Mouse (Mus musculus) megakaryocyte, embryonic 14.5 days (primary cell): ENCODE results near the gene Cass4. TPM values are rescaled to one million over a fixed set of nuclear protein-coding genes. Genes with fewer than 3 reads are reported as not detected.

Experiments used
- H3K27me3 ChIP-seq: replicated peaks from 2 replicates; pipeline ENCODE3; 2012; ENCODE audit warnings: inconsistent platforms
- H3K36me3 ChIP-seq: replicated peaks from 2 replicates; pipeline ENCODE3; 2012; ENCODE audit warnings: low read length, inconsistent platforms, mixed read lengths
- H3K4me1 ChIP-seq: 2 replicates; pipeline ENCODE4 v1.6.1; 2012; ENCODE audit warnings: inconsistent platforms
- H3K4me3 ChIP-seq: replicated peaks from 2 replicates; pipeline ENCODE3; 2012; ENCODE audit warnings: moderate library complexity, mild to moderate bottlenecking, inconsistent platforms
- H3K9me3 ChIP-seq: 2 replicates; pipeline ENCODE4 v1.6.1; 2012; ENCODE audit warnings: inconsistent platforms
- FLI1 ChIP-seq: IDR thresholded peaks from 2 replicates; pipeline ENCODE4 v1.6.1; 2012; ENCODE audit warnings: low read length, inconsistent platforms, mixed read lengths
- GATA1 ChIP-seq: IDR thresholded peaks from 3 replicates; pipeline ENCODE4 v1.6.1; 2012; ENCODE audit warnings: mixed read lengths, low read length, inconsistent platforms, borderline replicate concordance
- polyA plus RNA-seq: library from polyadenylated mRNA; stranded (reverse); fragments of >175 nt; gene quantifications from 2 replicates; pipeline ENCODE4 v1.2.3, GENCODE M21; 2012; ENCODE audit warnings: low replicate concordance; ENCODE audit not compliant: insufficient read depth

Cass4 gene
- polyA plus RNA-seq, 1 experiment, result 5.9 TPM

DNA sequence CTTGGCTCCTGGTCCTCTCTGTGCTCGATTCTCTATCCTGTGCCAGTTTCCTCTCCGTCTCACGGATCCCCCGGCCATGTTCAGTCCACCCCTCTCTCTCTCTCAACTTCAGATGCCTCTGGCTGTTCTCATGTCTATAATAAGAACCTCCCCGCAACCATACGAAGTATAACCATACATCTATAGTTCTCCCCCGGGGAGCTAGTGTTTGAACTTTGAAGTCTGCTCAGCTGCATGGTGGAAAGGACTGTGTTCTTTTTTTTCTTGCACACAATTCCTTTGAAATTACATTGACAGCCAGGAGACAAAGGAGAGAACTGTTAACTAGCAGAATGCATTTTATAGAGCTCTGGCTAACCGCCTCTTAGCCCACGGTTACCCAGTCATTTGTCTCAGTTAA lies 38.8 kb upstream of the Cass4 start:
- Histone ChIP-seq H3K9me3 (no peaks in the 10 kb centered on the region), H3K4me1 (peaks cover 7% of the 10 kb centered on the region), H3K4me3 (no peak overlapping the region), H3K36me3 (peaks cover 88% of the 10 kb centered on the region), H3K27me3 (no peaks in the 10 kb centered on the region)
- no peak for TF ChIP-seq FLI1
- no peak for TF ChIP-seq GATA1

- no peak overlapping the region for H3K4me3 ChIP-seq
- no peaks in the 10 kb centered on the region for H3K27me3 ChIP-seq
- TF ChIP-seq FLI1 (no peak), GATA1 (no peak)
- H3K4me1 ChIP-seq, result no peaks in the 10 kb centered on the region
- peaks cover 92% of the 10 kb centered on the region for H3K36me3 ChIP-seq
- no peaks in the 10 kb centered on the region for H3K9me3 ChIP-seq
Observed at GRCm38 (mm10) chr2:172355833-172356232, 37.8 kb upstream of the Cass4 start.

GRCm38 (mm10) chr2:172363176-172363575 lies 30.4 kb upstream of the Cass4 start:
- peaks cover 98% of the 10 kb centered on the region for H3K36me3 ChIP-seq
- H3K4me1 ChIP-seq, result peaks cover 43% of the 10 kb centered on the region
- H3K27me3 ChIP-seq, result no peaks in the 10 kb centered on the region
- no peaks in the 10 kb centered on the region for H3K9me3 ChIP-seq
- no peak overlapping the region for H3K4me3 ChIP-seq
- TF ChIP-seq GATA1 (no peak), FLI1 (no peak)

- no peaks in the 10 kb centered on the region for H3K27me3 ChIP-seq
- TF ChIP-seq FLI1 (no peak), GATA1 (no peak)
- peaks cover 64% of the 10 kb centered on the region for H3K36me3 ChIP-seq
- no peaks in the 10 kb centered on the region for H3K9me3 ChIP-seq
- peak within 1 kb of the TSS; percentile 100 for H3K4me3 ChIP-seq
- H3K4me1 ChIP-seq, result peaks cover 60% of the 10 kb centered on the region
Observed at GRCm38 (mm10) chr2:172370411-172371223, 23.0 kb upstream of the Cass4 start, which contains the start of the genes Aurka and Cstf1. Gene Aurka, minus strand, starts transcription at chr2:172370535. Gene Cstf1, plus strand, starts transcription at chr2:172370681.

- TF ChIP-seq GATA1 (no peak), FLI1 (no peak)
- H3K9me3 ChIP-seq, result no peaks in the 10 kb centered on the region
- H3K4me1 ChIP-seq, result peaks cover 66% of the 10 kb centered on the region
- peak overlapping the region; percentile 100 for H3K4me3 ChIP-seq
- peaks cover 64% of the 10 kb centered on the region for H3K36me3 ChIP-seq
- H3K27me3 ChIP-seq, result no peaks in the 10 kb centered on the region
Observed at GRCm38 (mm10) chr2:172371258-172371657, 22.3 kb upstream of the Cass4 start.

DNA sequence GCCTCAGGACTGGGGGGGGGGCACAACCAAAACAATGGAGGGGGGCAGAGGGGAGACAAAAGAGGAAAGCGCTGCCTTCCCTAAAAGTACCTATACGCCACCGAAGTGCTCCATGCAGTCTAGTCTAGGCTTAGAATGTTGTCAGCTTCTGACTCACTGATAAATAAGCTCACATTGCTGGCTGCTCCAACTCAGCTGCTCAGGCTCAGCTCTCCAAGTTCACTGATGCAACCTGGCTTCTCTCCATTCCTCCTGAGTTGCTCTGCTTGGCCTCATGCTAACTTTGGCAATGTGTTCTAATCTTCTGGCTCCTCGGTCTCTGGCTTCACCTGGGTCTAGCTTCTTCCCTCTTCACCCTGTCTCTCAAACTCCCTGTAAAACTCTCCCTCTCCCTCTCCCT lies 17.0 kb upstream of the Cass4 start:
- peaks cover 92% of the 10 kb centered on the region for H3K36me3 ChIP-seq
- no peaks in the 10 kb centered on the region for H3K9me3 ChIP-seq
- no peaks in the 10 kb centered on the region for H3K27me3 ChIP-seq
- no peak overlapping the region for H3K4me3 ChIP-seq
- peaks cover 72% of the 10 kb centered on the region for H3K4me1 ChIP-seq
- TF ChIP-seq GATA1, result no peak
- TF ChIP-seq FLI1, result no peak

DNA sequence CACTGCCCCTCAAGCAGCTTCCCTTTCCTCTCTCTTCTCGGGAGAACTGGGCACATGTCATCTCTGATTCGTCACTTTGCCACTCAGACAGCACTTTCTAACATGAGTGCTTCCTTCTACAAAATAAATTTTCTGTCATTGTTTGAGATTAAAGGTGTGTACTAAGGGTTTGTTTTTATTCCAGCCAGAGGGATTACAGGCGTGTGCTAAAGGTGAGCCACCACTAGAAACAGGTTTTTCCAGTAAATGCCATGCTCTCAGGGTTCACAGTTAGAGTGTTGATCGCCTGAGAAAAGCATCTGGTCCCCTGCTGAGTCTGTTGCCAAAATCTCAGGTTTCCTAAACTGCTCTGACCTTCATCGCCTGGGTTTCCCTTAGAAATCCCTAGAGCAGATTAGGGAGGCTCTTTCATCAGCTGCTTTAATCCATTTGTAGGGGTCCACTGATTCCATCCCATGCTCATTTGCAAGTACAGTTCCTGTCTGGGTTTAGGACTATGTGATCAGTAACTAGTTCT lies 16.5 kb upstream of the Cass4 start:
- H3K9me3 ChIP-seq, result no peaks in the 10 kb centered on the region
- TF ChIP-seq GATA1, result no peak
- no peak for TF ChIP-seq FLI1

GRCm38 (mm10) chr2:172378332-172378731 lies 15.3 kb upstream of the Cass4 start:
- H3K4me3 ChIP-seq, result no peak overlapping the region
- TF ChIP-seq FLI1, result no peak
- TF ChIP-seq GATA1, result no peak
- H3K4me1 ChIP-seq, result peaks cover 64% of the 10 kb centered on the region
- H3K27me3 ChIP-seq, result no peaks in the 10 kb centered on the region
- no peaks in the 10 kb centered on the region for H3K9me3 ChIP-seq
- peaks cover 99% of the 10 kb centered on the region for H3K36me3 ChIP-seq

More for the DNA sequence above, 16.5 kb upstream of the Cass4 start:
- Histone ChIP-seq H3K4me3 (no peak overlapping the region), H3K4me1 (peaks cover 72% of the 10 kb centered on the region), H3K27me3 (no peaks in the 10 kb centered on the region), H3K36me3 (peaks cover 97% of the 10 kb centered on the region)

DNA sequence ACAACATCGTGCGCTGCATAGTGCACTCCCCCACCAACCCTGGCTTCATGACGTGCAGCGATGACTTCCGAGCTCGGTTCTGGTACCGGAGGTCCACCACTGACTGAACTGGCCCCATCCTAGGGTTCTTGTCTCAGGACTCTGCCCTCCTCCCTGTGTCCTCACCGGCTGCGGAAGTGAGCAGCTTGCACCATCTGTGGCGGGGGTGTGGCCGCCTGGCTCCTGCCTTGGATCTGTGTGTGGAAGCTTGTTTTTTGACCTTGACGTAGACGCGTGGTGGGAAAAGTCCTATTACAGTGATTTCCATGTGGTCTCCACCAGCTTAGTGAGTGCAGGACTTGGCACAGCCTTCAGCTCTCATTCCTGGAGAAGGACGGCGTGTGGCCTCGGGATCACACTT lies 13.1 kb upstream of the Cass4 start:
- H3K36me3 ChIP-seq, result peaks cover 83% of the 10 kb centered on the region
- TF ChIP-seq FLI1 (no peak), GATA1 (no peak)
- no peaks in the 10 kb centered on the region for H3K9me3 ChIP-seq
- no peaks in the 10 kb centered on the region for H3K27me3 ChIP-seq
- peaks cover 71% of the 10 kb centered on the region for H3K4me1 ChIP-seq
- H3K4me3 ChIP-seq, result no peak overlapping the region

- H3K9me3 ChIP-seq, result no peaks in the 10 kb centered on the region
- H3K27me3 ChIP-seq, result no peaks in the 10 kb centered on the region
- peaks cover 75% of the 10 kb centered on the region for H3K36me3 ChIP-seq
- peaks cover 68% of the 10 kb centered on the region for H3K4me1 ChIP-seq
- TF ChIP-seq GATA1, result no peak
- no peak for TF ChIP-seq FLI1
- H3K4me3 ChIP-seq, result no peak overlapping the region
Observed at GRCm38 (mm10) chr2:172381341-172381740, 12.3 kb upstream of the Cass4 start.

DNA sequence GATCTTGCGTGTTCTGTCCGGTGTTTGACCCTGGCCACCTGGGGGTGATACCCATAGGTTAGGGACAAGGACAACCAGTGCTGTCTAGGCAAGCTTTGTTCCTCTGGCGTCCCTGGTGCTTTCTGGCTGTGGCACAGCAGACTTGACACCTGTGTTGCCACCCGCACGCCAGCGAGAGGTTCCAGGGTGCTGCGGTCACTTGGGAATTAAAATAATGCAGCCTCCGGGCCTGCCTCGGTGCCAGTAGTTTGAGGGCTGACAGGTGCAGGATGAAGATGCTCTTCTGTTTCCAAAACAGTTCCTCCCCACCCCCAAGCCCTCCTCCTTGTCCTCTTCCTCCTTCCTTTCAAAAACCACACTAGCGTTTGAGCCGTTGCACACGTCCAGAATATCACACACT lies 11.7 kb upstream of the Cass4 start:
- Histone ChIP-seq H3K4me3 (no peak overlapping the region), H3K27me3 (no peaks in the 10 kb centered on the region), H3K36me3 (peaks cover 69% of the 10 kb centered on the region), H3K9me3 (no peaks in the 10 kb centered on the region), H3K4me1 (peaks cover 63% of the 10 kb centered on the region)
- no peak for TF ChIP-seq FLI1
- TF ChIP-seq GATA1, result no peak
